Mouse (Mus musculus) lung, embryonic 16.5 days (tissue): ENCODE measurements around the gene Grhpr. TPM values are rescaled to one million over a fixed set of nuclear protein-coding genes. Genes with fewer than 3 reads are reported as not detected.

ENCODE experiments used
- ATAC-seq: fragments of 200-750 bp; cut with Nextera tagmentation; 2 replicates; pipeline ENCODE4 v1.8.0; 2017; ENCODE audit warnings: low read depth, mild to moderate bottlenecking, moderate library complexity
- H3K27ac ChIP-seq: fragments of 300-500 bp; sonication (generic); 2 replicates; pipeline ENCODE4 v1.5.1; 2014; ENCODE audit warnings: mild to moderate bottlenecking, control low read depth, low read length
- H3K27me3 ChIP-seq: fragments of 300-500 bp; sonication (generic); 2 replicates; pipeline ENCODE4 v1.6.1; 2014; ENCODE audit warnings: low read depth, low read length, mixed read lengths; ENCODE audit not compliant: control insufficient read depth, insufficient read depth
- H3K36me3 ChIP-seq: fragments of 300-500 bp; sonication (generic); 2 replicates; pipeline ENCODE4 v1.6.1; 2014; ENCODE audit warnings: low read length; ENCODE audit not compliant: control insufficient read depth, insufficient read depth
- H3K4me1 ChIP-seq: fragments of 300-500 bp; sonication (generic); replicated peaks from 2 replicates; pipeline ENCODE4 v1.6.1; 2014; ENCODE audit warnings: low read length, mixed read lengths; ENCODE audit not compliant: control insufficient read depth, insufficient read depth
- H3K4me2 ChIP-seq: fragments of 300-500 bp; sonication (generic); 2 replicates; pipeline ENCODE4 v1.6.1; 2014; ENCODE audit warnings: low read depth, low read length, control low read depth
- H3K4me3 ChIP-seq: fragments of 300-500 bp; sonication (generic); 2 replicates; pipeline ENCODE4 v1.5.1; 2014; ENCODE audit warnings: mild to moderate bottlenecking, low read length, control low read depth
- H3K9ac ChIP-seq: fragments of 300-500 bp; sonication (generic); 2 replicates; pipeline ENCODE4 v1.6.1; 2014; ENCODE audit warnings: low read length, control low read depth
- H3K9me3 ChIP-seq: fragments of 300-500 bp; sonication (generic); 2 replicates; pipeline ENCODE4 v1.6.1; 2016; ENCODE audit warnings: low read length; ENCODE audit not compliant: control insufficient read depth
- WGBS: fragments of 180-500 bp; shearing (Covaris S2); extraction: QIAGEN DNeasy Blood & Tissue Kit; methylation state at CpG from one replicate; pipeline ENCODE4 v1.1.7; 2014; 5-methylcytosine and 5-hydroxymethylcytosine counted together
- polyA plus RNA-seq: library from polyadenylated mRNA; unstranded; fragments of >200 nt; fragmentation: Nextera tagmentation; extraction: Ambion mirVana; gene quantifications from 2 replicates; pipeline ENCODE4 v1.2.1, GENCODE M21; 2015

Grhpr gene
- polyA plus RNA-seq, 1 experiment from 2014 or later: 57.6 TPM

DNA sequence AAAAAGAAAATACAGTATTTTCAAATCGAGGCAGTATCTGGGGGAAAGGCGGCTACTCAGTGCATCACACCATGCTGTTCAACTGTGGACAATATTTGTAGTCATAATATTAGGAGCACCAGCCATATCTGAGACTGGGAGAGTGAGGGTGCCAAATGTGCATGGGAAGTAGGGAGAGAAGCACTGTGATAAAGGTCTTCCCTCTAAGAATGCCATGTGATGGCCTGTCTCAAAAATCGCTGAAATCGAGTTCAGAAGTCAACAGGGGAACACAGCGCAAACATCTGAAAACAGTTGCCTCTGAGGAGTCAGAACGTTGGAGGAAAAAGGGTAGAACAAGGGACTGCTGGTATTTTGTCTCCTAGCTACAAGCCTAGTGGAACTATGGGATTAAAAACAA lies 18.8 kb downstream of the Grhpr start:
- H3K4me2 ChIP-seq: no peak overlapping the region
- no peaks in the 10 kb centered on the region for H3K36me3 ChIP-seq
- H3K27ac ChIP-seq: no peak overlapping the region
- no peak overlapping the region for H3K9ac ChIP-seq
- no peak for ATAC-seq
- no peaks in the 10 kb centered on the region for H3K4me1 ChIP-seq
- H3K4me3 ChIP-seq: no peak overlapping the region
- WGBS: 85% methylated on average over 6 of the region's 6 CpGs
- H3K9me3 ChIP-seq: no peaks in the 10 kb centered on the region
- H3K27me3 ChIP-seq: no peaks in the 10 kb centered on the region

GRCm38 (mm10) chr4:45005452-45005851 lies 24.3 kb downstream of the Grhpr start:
- Histone ChIP-seq H3K27me3 (no peaks in the 10 kb centered on the region), H3K4me1 (peaks cover 9% of the 10 kb centered on the region), H3K27ac (no peak overlapping the region), H3K9me3 (no peaks in the 10 kb centered on the region), H3K36me3 (no peaks in the 10 kb centered on the region), H3K9ac (no peak overlapping the region), H3K4me2 (no peak overlapping the region), H3K4me3 (no peak overlapping the region)
- ATAC-seq: no peak
- WGBS: 78% methylated on average over 3 of the region's 3 CpGs

GRCm38 (mm10) chr4:45010806-45011415 lies 29.7 kb downstream of the Grhpr start:
- Histone ChIP-seq H3K9ac (peak overlapping the region; percentile 79), H3K4me2 (peak overlapping the region; percentile 81), H3K4me1 (peaks cover 20% of the 10 kb centered on the region), H3K27me3 (no peaks in the 10 kb centered on the region), H3K9me3 (no peaks in the 10 kb centered on the region), H3K36me3 (no peaks in the 10 kb centered on the region), H3K4me3 (peak overlapping the region; percentile 63), H3K27ac (peak overlapping the region; percentile 95)
- ATAC-seq: no peak
- WGBS: 7% methylated on average over 11 of the region's 11 CpGs

GRCm38 (mm10) chr4:45011581-45012104 lies 30.4 kb downstream of the Grhpr start:
- WGBS: under 1% methylated on average over 31 of the region's 31 CpGs
- Histone ChIP-seq H3K4me3 (peak overlapping the region; percentile 63), H3K4me1 (peaks cover 20% of the 10 kb centered on the region), H3K9me3 (no peaks in the 10 kb centered on the region), H3K9ac (peak overlapping the region; percentile 79), H3K27me3 (no peaks in the 10 kb centered on the region), H3K36me3 (no peaks in the 10 kb centered on the region), H3K27ac (peak overlapping the region; percentile 95), H3K4me2 (peak overlapping the region; percentile 81)
- peak; percentile 68 for ATAC-seq

GRCm38 (mm10) chr4:45012105-45012975 lies 31.1 kb downstream of the Grhpr start, which contains the start of gene Zbtb5:
Zbtb5 (minus strand) TSS chr4:45012412.
- Histone ChIP-seq H3K9me3 (no peaks in the 10 kb centered on the region), H3K27ac (peak within 1 kb of the TSS; percentile 95), H3K4me1 (peaks cover 20% of the 10 kb centered on the region), H3K36me3 (no peaks in the 10 kb centered on the region), H3K27me3 (no peaks in the 10 kb centered on the region), H3K4me2 (peak within 1 kb of the TSS; percentile 83), H3K4me3 (peak within 1 kb of the TSS; percentile 75), H3K9ac (peak within 1 kb of the TSS; percentile 81)
- 0% methylated on average over 51 of the region's 63 CpGs for WGBS
- ATAC-seq: peak; percentile 98

- 1% methylated on average over 13 of the region's 13 CpGs for WGBS
- peak overlapping the region; percentile 83 for H3K4me2 ChIP-seq
- peak overlapping the region; percentile 81 for H3K9ac ChIP-seq
- H3K36me3 ChIP-seq: no peaks in the 10 kb centered on the region
- ATAC-seq: no peak
- H3K27me3 ChIP-seq: no peaks in the 10 kb centered on the region
- peak overlapping the region; percentile 79 for H3K27ac ChIP-seq
- H3K4me1 ChIP-seq: peaks cover 20% of the 10 kb centered on the region
- peak overlapping the region; percentile 75 for H3K4me3 ChIP-seq
- no peaks in the 10 kb centered on the region for H3K9me3 ChIP-seq
These were observed 31.8 kb downstream of the Grhpr start for GRCm38 (mm10) chr4:45013031-45013431.

- H3K4me2 ChIP-seq: peak overlapping the region; percentile 83
- peak overlapping the region; percentile 75 for H3K4me3 ChIP-seq
These were observed 32.3 kb downstream of the Grhpr start for GRCm38 (mm10) chr4:45013537-45013936.

DNA sequence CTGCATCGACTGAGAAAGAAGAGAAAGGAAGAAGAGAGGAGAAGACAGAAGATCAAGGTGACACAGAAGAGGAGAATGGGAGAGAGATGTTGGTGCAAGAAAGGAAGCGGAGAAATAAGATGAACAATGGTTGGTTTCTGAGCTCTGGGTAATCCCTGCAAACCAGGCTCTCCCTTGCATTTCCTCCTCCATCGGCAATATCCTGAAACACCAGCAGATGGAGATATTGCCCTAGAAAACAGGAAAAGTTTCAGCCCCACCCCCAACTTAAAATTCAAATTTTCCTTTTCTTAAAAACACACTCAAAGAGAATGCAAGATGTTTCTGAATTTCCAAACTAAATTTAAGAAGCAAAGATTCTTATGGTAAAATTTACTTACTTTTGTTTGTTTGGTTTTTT lies 34.4 kb downstream of the Grhpr start:
- no peak overlapping the region for H3K4me2 ChIP-seq
- H3K27ac ChIP-seq: no peak overlapping the region
- H3K9me3 ChIP-seq: no peaks in the 10 kb centered on the region
- H3K4me1 ChIP-seq: peaks cover 23% of the 10 kb centered on the region
- WGBS: 15% methylated on average over 3 of the region's 3 CpGs
- no peaks in the 10 kb centered on the region for H3K36me3 ChIP-seq
- no peak overlapping the region for H3K4me3 ChIP-seq
- ATAC-seq: no peak
- no peaks in the 10 kb centered on the region for H3K27me3 ChIP-seq
- no peak overlapping the region for H3K9ac ChIP-seq

More at GRCm38 (mm10) chr4:45013537-45013936, 32.3 kb downstream of the Grhpr start:
- H3K9me3 ChIP-seq: no peaks in the 10 kb centered on the region
- WGBS: 7% methylated on average over 2 of the region's 2 CpGs
- no peaks in the 10 kb centered on the region for H3K27me3 ChIP-seq
- no peaks in the 10 kb centered on the region for H3K36me3 ChIP-seq
- H3K9ac ChIP-seq: peak overlapping the region; percentile 81
- no peak overlapping the region for H3K27ac ChIP-seq
- H3K4me1 ChIP-seq: peaks cover 23% of the 10 kb centered on the region
- ATAC-seq: no peak

- Histone ChIP-seq H3K27me3 (no peaks in the 10 kb centered on the region), H3K36me3 (no peaks in the 10 kb centered on the region), H3K4me2 (peak within 1 kb of the TSS; percentile 85), H3K4me1 (peaks cover 17% of the 10 kb centered on the region), H3K4me3 (peak within 1 kb of the TSS; percentile 57), H3K9me3 (no peaks in the 10 kb centered on the region), H3K9ac (peak within 1 kb of the TSS; percentile 58), H3K27ac (0 out of 2 replicates have a peak within 1 kb of the TSS, but pooled peaks have one; percentile 27)
- WGBS: 0% methylated on average over 29 of the region's 29 CpGs
- ATAC-seq: peak; percentile 96
These were observed 37.3 kb downstream of the Grhpr start, which contains the start of gene Polr1e for GRCm38 (mm10) chr4:45018452-45018980. Polr1e (plus strand) TSS chr4:45018583.
